ENCODE assay signal across 27 mouse cellular contexts in the genomic region with DNA sequence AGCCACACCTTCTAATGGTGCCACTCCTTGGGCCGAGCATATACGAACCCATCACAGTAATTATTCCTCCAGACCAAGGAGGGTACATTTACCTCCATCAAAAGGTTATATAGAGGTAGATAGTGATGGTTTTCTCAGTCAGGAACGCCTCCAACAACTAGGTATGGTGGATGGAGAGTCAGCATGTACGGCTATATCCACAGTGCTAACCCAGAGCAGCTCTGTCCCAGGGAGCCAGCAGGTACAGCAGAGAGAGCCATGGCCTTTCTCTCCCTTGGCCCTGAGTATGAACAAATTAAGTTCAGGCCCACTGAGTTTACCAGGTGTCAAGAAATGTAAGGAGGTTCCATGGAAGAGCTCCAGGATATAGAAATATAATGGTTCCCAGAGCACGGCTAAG. TPM values are rescaled to one million over a fixed set of nuclear protein-coding genes. Genes with fewer than 3 reads are reported as not detected.
"Had no signal": no experiment of that assay in that cellular context is flagged by ENCODE, and none has a peak within 500 bp of the region (broad histone marks: within the 10 kb centered on the region; RNA-seq: fewer than 3 reads in every experiment).

No protein-coding gene starts in this region.

- H3K4me2 ChIP-seq: heart, embryonic 12.5 days; hindbrain, embryonic 12.5 days; hindbrain, embryonic 14.5 days; intestine, embryonic 15.5 days; limb, embryonic 13.5 days; limb, embryonic 15.5 days; liver, embryonic 12.5 days had no signal

- H3K9ac ChIP-seq: heart, embryonic 12.5 days; hindbrain, embryonic 12.5 days; hindbrain, embryonic 14.5 days; intestine, embryonic 15.5 days; limb, embryonic 13.5 days; limb, embryonic 15.5 days; liver, embryonic 12.5 days had no signal

- ATAC-seq: hindbrain, embryonic 16.5 days; inflammation-experienced regulatory T-cells, adult 6 months; intestine, embryonic 15.5 days; intestine, postnatal 0 days; liver, embryonic 12.5 days had no signal

- H3K36me3 ChIP-seq: heart, embryonic 10.5 days; heart, embryonic 12.5 days; hindbrain, embryonic 10.5 days; hindbrain, embryonic 12.5 days; intestine, embryonic 15.5 days; limb, embryonic 13.5 days; limb, embryonic 15.5 days; liver, embryonic 12.5 days had no signal

- H3K9me3 ChIP-seq: heart, embryonic 10.5 days; heart, embryonic 12.5 days; hindbrain, embryonic 10.5 days; hindbrain, embryonic 12.5 days; intestine, embryonic 15.5 days; limb, embryonic 13.5 days; limb, embryonic 15.5 days; liver, embryonic 12.5 days had no signal

- H3K27ac ChIP-seq: hindbrain, embryonic 10.5 days; hindbrain, embryonic 12.5 days; hindbrain, embryonic 14.5 days; intestine, embryonic 15.5 days; kidney, postnatal 0 days; limb, embryonic 13.5 days; limb, embryonic 15.5 days; liver, embryonic 12.5 days had no signal

- H3K27me3 ChIP-seq: heart, embryonic 12.5 days; intestine, embryonic 15.5 days; limb, embryonic 13.5 days; limb, embryonic 15.5 days had no signal

- DNase-seq: gastrocnemius, postnatal 10 days; gastrocnemius, postnatal 25 days; heart, postnatal 10 days; heart, postnatal 4 days; kidney, adult 18-20 months; kidney, adult 8-10 months; kidney, postnatal 14 days; kidney, postnatal 36 days; layer of hippocampus, adult 9-11 months; layer of hippocampus, postnatal 36 days; left cerebral cortex, postnatal 4 days had no signal

- H3K4me3 ChIP-seq: heart, embryonic 10.5 days; heart, embryonic 12.5 days; hindbrain, embryonic 10.5 days; hindbrain, embryonic 12.5 days; intestine, embryonic 15.5 days; limb, embryonic 13.5 days; limb, embryonic 15.5 days; liver, embryonic 12.5 days had no signal

RNA-seq across cellular contexts. Expression of a gene that starts 41.1 kb away (rescaled TPM):
- total RNA-seq: left cerebral cortex, postnatal 25 days; liver, adult 2 months had no signal
- polyA plus RNA-seq: large intestine, adult 2 months; liver, adult 2 months had no signal
